Mouse (Mus musculus) embryo, embryonic 9.5 days (tissue): ENCODE results near the gene Armc6.
"Not testable (repeated sequence)": the region's sequence is repeated elsewhere in the genome, so short reads cannot be mapped to it uniquely, and the experiment has no call there.

Experiments used
- DNase-seq: peaks from one replicate; pipeline ENCODE4 v3.0.0-alpha.2; 2017; ENCODE audit errors: extremely low spot score

Armc6 gene

DNA sequence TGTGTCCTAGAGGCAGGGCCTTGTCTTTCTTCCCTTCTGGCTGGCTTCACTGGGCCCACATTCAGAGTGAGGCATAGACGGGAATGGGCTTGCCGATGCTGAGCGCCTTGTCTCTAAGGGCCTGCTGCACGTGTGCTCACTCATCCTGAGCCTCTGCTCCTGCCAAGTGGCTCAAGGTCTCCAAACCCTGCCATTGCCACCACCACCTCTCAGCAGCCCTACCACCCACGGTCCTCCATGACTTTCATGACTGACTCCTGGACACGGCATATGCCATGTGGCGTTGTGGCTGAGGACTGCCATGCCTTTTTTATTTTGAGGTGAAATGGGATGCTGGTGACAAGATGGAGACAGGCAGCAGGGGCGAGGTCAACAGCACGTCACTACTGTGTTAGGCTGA, 3.4 kb downstream of the Armc6 start:
- DNase-seq = no peak

DNA sequence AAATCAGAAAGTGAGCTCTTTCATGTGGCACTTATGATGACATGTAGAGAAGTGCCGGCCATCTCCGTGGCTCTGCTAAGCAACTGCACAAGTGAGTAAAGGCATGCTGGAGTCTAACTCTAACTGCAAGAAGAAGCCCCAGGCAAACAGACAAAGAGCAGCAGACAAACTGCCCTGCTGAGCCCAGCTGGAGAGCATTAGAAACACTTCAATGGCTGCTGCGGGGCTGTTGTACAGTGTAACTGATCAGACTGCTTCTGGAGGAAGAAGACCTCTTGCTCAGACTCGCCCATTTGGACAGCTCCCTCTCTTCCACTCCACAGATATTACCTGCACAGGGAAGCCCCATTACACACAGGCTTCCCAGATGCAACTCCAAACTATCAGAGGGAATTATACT, 6.3 kb downstream of the Armc6 start:
- DNase-seq = no peak

DNA sequence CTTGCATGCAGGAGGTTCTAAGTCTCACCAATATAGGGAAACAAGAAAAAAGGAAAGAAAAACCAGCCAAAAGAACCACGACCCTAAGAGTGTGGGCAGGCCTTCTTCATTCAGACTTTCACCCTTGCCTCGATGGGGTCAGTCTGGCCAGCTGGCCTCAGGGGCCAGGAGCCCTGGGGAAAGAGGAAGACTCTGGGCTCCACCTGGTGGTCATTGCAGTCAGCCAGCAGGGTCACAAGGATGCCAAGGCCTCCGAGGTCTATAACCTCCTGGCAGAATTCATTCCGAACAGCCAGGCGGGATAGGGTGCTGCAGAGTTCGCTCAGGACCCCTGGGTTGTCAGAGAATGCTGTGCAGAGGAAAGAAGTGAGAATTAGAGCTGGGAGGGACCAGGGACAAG, 10.9 kb downstream of the Armc6 start:
- DNase-seq = peak; percentile 38

DNA sequence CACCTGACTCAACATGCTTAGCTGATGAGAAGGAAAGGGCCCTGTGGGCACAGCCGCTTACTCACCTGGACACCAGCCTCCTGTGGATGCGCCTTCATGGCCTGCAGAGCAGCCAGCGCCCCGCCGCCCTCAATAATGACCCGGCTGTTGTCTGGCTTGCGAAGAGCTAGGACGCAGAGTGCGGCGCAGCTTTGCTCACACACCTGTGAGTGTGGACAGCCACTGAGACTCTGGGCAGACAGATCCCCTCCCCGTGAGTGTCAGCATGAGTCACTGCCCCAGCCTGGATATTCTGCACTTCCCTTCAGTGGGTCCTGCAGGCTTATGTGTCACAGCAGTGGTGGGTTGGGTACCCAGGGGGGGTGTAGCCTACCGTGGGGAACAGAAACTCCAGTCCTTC, 12.2 kb downstream of the Armc6 start:
- no peak for DNase-seq

DNA sequence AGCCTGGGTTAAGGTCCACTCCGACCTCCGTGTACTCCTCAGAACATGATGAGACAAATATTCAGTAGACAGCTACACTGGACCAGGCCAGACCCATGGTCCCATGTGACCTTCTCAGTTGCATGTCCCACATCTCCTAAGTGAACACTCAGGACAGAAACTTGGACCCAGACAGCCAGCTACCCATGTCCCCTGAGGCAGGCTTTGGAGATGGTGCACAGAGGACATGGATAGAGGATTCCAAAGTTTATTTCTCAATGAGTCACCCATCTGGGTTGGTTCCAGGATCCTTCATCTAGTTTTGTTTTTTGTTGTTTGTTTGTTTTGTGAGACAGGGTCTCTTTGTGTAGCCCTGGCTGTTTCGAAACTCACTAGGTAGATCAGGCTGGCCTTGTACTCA, 13.4 kb downstream of the Armc6 start:
- DNase-seq = no peak

DNA sequence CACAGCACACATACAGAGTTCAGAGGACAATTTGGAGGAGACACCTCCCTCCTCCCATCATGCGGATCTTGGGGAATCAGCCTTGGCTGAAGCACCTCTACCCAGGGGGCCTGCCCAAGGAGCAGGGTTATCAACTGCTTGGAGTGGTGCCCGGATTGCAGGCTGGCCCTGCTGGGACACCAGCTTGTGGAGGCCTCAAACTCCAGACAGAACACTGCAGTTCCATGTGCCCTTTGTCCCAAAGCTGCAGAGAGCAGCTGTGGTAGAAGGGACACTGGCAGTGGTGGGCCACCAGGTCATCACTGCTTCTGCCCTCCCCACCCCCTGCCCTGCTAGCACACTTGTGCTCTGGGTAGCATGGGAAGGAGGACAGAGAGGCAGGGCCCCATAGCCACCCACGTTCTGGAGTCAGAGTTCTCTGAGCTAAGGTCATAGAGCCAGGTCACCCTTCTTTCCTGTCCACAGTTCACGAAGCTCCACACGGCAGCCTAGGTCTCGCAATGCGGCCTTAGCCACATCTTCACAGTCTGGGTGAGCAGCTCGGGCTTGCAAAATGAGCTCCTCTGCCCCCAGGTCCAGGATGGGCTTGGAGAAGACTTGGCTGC, 13.9 kb downstream of the Armc6 start:
- DNase-seq = no peak

DNA sequence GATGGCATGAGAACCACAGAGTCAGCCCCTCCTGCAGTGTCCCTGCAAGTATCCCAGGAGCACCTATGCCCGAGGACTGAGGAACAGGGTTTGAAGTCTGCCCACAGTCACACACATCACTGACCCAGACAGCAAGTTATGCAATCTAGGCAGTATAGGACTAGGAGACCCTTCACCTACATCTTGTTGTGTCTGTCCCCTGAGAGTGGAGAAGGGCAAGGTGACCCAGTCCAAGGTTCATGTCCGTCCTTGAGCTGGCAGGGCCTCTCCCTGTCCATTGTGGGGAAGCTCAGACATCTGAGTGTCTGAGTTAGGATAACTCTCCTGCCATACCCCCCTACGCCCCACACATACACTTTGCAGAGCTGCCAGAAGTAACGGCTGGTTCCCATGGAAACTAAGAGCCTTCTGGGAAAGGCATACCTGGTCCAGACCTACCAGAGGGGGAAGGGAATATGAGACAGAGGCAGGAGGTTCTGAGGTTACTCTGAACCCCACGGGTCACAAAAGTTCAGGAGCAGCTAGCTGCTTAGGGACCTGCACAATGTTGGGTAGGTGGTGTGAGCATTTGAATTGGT, 15.1 kb downstream of the Armc6 start:
- no peak for DNase-seq

DNA sequence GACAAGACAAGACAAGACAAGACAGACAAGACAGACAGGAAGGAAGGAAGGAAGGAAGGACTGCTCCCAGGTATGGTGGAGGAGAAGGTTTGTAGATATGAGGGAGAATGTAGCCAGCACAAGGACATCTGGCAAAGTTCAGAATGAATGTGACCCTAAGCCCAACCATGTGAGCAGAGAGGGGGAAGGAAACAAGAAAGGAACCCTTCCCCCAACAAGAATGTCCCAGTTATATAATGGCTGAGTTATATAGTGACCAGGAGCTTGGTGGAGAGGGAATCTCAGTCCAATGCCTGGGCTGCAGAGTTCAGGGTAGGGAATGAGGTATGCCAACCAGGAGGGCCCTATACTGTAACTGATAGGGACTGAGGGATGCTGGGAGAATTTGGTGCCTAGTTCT, 16.8 kb downstream of the Armc6 start:
- no peak for DNase-seq

DNA sequence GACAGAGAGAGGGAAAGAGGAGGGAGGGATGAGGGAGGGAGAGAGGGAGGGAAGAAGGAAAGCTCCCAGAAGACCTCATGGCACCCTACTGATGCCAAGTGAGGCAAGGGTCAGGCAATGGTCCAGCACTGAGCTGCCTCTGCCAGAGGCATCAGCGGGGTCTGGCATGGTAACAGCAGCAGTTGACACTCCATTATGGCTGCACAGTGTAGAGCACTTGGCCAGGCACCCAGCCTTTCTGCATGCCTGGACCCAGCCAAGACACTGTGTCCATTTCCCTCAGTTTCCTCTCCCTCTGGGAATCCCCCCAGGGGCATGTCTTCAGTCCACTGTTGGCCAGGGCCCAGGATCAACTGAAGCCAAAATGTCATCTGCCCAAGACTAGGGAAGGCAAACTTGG, 17.7 kb downstream of the Armc6 start:
- DNase-seq = no peak

DNA sequence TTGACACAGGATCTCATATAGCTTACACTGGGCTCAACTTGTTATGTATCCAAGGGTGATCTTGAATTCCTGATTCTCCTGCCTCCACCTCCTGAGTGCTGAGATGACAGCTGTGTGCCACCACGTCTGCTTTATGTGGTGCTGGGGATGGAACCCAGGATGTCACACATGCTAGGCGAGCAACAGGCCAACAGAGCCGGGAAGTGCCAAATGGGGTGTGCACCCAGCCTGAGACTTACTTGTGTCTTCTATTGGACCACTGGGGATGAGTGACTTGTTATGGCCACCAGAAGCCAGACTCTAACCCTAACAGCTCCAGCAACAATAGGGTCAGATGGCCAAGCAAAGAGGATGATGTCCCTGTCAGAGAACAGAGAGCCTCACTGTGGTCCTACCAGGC, 18.1 kb downstream of the Armc6 start:
- not testable (repeated sequence) for DNase-seq

DNA sequence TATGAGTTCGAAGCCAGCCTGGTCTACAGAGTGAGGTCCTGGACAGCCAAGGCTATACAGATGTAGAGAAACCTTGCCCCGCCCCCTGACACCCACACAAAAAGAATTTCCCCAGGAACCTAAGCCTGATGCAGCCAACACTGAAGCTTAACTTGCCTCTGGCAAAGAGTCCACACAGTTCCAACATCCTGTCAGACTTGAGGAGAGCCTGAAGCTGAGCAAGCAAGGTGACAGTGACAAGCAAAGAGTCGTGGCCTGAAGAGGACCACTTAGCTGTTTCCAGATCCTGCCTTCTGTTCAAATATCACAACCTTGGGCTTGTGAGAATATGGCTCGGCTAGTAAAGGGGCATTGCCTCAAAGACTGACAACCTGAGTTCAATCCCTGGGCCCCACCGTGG, 19.2 kb downstream of the Armc6 start:
- DNase-seq = no peak

DNA sequence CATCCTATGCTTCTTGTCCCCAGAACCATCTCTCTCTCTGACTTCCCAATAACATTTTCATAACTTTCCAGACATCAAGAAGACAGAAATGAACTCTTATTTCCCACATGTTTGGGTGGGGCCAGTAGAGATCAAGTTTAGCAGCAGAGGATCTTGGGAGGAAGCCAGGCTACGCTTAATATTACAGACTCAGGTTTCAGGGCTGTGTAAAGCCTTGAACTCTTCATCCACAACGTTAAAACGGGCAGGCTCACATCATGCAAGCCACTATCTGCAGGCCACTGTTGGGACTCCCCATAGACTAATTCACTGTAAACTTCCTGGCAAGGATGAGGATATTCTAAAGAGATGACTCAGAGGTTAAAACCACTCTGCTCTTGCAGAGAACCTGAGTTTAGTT, 19.9 kb downstream of the Armc6 start:
- no peak for DNase-seq

DNA sequence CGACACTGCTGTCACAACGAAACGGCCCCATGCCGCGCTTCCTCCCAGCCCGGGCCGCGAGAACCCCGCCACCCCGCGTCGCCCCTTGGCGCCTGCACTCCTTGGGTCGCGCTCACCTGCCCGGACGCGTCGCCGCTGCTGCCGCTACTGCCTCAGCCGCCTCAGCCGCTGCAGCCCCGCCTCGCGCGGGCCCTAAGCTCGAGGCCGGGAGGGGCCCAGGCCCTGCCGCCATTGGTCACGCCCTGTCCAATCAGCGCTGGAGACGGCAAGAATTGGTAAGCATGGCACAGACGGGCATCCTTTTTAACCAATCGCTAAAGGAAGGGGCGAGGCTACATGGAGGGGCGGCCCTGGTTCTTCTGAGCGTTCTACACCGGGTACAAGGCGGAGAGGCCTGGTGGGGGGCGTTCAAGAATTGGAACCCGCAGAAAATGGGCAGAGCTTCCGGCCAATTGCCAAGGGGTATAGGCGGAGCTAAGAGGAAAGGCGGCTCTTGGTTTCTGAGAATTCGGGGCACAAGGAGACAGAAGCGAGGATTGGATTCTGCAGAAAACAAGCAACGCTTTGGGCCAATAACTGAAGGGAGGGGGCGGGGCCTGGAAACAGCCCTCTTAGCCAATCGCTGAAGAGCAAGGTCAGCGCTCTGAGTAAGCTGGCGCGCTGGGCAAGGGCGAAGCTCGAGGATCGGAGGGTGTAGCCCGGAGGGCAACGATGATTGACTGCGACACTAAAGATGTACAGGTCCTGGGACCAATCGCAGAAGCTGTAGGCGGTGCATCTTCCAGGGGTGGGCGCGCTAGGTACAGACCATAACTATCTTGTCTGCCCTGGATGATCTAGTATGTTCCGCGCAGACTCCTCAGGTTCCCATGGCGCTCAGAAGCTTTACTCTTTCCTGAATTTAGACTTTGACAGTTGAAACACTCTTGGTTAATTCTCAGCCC, 21.9 kb downstream of the Armc6 start, which contains the start of gene Slc25a42:
Gene Slc25a42, minus strand, starts transcription at position 194 of the 944 bp plus-strand sequence.
- peak; percentile 96 for DNase-seq

DNA sequence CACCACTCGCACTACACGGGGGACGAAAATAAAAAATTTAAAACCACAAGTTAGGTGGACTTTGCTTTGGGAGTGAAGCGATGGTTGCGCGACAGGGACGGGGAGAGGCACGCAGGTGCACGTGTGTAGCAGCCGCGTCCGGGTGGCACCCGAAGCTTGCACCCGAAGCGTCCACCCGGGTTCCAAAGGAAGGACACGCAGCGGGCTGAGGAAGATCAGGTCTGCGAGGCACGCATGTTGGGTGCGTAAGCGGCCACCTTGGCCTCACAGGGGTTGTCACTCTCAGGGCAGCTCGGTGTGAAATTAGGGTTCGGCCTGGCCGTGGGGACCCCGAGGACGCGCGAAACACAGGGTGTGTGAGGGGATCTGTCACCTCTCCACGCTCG, 22.5 kb downstream of the Armc6 start:
- DNase-seq = no peak

DNA sequence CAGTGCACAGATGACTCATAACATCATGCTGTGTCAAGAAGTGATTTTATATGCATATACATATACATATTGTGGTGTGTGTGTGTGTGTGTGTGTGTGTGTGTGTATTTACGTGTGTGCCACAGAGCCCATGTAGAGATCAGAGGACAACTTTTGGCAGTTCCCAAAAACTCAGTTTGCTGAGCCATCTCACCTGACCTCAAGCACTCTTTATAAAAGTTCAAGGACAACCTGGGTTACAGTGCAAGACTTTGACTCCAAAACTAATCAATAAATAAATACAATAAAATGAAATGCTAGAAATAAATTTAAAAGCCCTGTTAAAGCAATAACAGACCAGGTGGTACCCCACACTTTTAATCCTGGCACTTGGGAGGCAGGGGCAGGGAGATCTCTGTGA, 23.0 kb downstream of the Armc6 start:
- no peak for DNase-seq

DNA sequence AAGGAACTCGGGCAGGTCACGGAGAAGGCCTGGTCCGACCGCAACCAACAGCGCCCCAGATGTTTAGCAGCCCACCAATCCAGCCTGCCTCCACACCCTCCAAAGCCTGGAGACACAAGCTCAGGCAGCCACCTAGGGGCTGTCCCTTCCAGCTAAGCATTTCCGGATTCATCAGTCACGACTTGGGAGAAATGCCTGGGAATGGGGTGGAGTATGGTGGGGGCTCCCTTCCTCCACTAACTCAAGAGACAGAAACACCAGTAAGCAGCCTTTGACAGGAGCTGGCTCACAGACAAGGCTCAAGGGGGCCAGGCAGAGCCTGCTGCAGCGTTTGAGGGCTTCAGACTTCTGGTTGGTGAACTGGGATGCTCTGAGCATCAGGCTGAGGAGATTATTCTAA, 23.7 kb downstream of the Armc6 start:
- DNase-seq = no peak

DNA sequence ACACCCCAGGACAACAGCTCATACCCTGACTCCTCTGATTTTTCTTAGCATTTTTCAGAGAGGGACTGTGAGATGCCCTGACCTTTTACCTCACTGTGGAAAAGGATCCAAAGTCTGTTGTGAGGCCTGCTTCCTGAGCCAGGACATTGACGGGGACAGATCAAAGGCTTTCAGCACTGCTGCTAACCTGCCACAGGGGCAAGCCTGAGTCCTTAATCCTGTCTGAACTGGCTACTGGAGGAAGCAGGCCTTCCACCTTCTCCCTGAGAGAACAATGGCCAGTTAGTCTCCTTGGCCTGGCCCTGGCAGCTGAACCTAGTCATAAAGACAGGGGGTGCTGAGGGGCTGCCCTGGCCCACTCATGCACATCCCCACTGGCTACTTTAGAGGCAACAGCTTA, 26.1 kb downstream of the Armc6 start:
- no peak for DNase-seq

DNA sequence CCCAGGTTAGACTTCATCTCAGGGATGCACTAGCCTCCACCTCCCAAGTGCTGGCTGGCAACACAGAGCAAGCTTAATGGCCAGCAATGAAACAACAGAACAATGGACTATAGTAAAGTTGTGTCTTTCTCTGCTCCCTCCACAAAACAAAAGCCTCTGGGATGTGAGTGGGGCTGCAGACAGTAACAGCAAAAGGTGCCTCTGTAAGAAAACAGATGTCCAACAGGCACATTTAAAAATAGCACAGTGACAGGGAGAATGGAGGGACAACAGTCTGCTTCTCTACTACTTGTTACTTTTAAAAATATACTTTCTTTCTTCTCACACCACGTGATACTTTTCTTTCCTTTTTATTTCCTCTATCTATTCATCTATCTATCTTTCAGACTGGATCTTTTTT, 29.5 kb downstream of the Armc6 start:
- no peak for DNase-seq

DNA sequence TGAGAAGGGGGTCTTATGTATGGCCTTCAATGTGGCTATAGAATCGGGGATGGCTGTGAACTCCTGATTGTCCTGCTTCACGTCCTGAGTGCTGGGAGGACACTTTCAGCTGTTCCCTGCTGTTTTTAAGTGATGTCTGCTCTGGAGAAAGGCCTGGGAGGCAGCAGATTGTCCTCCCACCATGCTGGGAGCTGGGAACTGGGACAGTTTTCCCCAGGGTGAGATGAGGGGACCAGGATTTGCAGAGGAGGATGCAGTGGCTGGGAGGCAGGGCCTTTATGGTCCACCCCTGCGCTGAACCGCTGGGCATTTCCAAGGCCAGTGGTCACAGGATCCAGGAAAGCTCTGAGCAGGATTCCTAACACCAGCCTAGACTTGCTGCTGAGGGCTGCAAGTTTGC, 31.2 kb downstream of the Armc6 start:
- DNase-seq = no peak

DNA sequence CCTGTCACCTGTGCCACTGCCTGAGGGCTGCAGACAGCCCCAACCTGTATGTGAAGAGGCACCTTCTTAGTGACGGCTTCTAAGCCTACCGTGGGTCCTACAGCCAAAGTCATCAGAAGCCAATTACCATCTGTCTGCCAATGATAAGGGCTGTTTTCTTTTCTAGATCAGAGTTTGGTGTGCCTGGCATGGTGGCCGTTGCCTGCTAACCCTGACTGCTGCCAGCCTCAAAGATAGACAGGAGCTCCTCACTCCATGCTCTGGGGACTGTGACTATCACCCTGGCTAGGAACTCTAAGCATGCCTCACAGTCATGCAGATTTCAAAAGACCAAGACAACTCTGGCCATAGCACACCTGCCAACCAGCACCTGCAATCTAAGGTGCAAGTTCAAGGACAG, 32.8 kb downstream of the Armc6 start:
- DNase-seq = no peak

DNA sequence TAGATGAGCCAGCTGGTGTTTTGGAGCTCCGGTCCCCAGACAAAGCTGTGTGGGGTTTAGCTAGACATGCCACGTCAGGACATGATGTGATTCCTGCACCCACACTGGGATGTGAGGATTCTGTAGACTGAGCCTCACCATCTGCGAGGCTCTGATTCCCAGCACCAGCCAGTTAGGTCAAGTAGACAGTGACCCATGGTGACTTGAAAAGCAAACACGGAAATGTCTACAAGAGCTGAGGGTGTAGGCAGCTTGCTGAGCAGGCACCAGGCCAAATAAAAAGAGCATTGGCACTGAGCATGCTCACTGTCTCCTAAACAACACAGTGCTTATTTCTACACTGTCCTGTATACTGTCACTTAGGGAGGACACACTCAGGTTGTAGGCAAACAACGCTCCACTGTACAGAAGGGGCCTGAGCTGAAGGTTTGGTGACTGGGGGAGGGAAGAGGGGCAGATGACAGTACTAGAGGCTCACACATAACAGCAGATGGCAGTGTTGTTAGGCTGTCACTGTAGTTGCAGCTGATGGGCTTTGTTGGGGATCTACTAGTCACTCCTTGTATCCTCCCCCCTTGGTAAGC, 34.1 kb downstream of the Armc6 start:
- DNase-seq = no peak

DNA sequence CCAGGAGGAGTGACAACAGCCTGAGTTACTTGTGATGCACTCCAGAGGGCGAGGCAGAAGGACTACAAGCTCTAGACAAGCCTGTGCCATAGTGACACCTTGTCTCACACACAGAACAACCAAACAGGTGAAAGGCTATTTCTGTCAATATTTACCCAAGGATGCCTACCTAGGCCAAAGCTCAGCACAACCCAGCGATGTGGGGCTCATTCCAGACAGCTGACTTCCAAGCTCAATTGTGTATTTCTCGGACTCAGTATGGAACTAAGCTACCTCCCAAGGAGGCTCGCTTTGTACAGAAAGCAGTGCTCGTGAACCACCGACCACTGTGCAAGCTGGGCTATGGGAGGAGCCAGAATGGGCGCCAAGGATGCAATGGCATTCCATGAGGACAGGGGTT, 36.7 kb downstream of the Armc6 start:
- DNase-seq = no peak

DNA sequence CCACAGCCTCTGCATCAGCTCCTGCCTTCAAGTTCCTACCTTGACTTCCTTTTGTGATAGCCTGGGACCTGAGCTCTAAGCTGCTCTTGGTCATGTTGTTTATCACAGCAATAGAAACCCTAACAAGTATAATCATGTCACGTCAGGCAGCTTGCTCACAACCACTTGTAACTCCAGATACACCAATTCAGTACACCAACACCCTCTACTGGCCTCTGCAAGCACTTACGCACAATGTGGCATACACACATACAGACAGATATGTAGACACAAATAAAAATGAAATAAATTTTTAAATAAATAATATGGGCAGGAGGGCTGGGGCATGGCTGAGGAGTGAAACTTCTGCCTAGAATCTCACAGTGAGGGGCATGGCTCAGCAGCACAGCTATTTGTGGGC, 38.5 kb downstream of the Armc6 start:
- no peak for DNase-seq
